Mouse (Mus musculus): Measurements from ENCODE around the gene Otogl. TPM values are rescaled to one million over a fixed set of nuclear protein-coding genes. Genes with fewer than 3 reads are reported as not detected.
"Not testable (repeated sequence)": the region's sequence is repeated elsewhere in the genome, so short reads cannot be mapped to it uniquely, and the experiment has no call there.

Otogl gene
- total RNA-seq, 2 experiments from 2014 or later: 1.5 to 3.3 TPM

DNA sequence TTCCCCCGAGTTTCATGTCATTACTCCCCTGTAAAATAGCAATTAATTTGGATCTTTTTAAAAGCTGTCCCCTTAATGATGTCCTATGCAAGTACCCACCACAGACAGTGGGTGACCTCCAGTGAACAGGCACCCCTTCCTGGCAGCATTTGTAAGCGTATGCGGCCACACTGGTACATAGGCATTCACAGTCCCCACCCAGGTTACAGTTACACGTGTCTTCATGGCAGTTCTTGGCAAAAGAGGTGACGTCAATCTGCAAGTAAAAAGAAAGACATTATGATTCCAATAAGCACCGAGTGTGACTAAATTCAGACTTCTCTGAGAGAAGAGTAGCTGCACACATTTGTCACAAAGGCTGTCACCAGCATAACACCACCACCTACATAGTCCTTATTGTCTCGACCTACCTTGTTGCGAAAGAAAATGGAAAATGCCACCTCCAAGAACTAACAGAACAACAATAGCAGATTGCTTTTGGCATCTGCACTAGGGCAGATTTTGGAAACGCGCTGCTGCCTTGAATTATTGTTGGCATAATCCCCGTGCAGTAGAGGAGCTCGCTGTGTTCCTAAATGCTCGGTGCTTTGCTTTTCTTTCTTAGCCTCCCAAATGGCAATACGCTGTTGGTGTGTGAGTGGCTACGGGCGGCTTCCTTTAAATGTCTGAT is 98.0 kb downstream of the Otogl start:
- ATAC-seq (replicated peaks; ENCODE audit: poor library complexity): no peak

DNA sequence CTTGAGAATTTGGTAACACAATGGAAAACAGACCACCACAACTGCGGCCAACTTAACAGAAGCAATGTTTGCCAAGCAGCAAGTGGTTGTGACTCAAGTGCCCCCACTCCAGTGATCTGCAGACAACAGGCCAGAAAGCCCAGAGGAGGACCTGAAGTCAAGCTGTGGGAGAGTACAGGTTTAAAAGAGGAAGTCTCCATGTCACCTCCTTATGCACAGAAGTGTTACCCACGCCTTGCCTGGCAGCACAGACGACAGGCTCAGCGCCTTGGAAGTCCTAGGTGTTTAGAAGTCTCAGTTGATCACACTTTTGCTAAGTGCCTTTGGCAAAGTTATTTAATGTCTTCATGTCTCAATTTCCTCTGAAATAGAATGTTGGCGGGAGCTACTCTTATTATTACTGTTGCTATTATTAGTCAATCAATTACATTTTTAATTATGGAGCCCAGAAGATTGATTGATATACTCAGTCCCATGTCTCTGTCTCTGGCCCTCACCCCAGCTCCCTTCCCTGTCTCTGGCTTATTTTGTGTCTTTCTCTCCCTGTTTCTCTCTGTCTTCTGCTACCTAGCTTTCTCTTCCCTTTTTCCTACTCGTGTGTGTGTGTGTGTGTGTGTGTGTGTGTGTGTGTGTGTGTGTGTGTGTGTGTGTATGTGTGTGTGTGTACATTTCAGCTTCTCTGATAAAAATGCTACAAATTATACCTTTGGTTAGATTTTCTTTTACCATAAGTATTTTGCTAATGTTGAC is 101.1 kb downstream of the Otogl start:
- peak; percentile 89 for ATAC-seq (replicated peaks; ENCODE audit: poor library complexity)

DNA sequence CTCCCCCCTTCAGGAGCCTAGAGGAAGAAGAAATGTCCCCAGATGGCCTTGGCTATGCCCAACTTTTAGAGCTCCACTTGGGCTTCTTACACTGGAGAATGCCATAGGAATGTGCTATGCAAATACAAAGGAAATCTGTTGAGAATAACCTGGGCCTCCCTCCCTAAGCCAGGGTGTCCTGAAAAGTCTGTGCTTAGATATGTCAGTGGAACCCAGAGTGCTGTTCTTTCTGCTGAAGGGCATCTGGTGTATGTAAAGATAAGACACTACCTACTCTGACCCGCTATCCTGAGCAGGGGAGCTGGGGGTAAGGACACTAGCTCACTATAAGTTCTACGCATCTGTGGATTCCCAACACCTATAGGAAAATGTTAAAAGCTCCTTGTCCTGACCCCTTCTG is 106.7 kb downstream of the Otogl start:
- ATAC-seq (replicated peaks; ENCODE audit: poor library complexity): no peak

DNA sequence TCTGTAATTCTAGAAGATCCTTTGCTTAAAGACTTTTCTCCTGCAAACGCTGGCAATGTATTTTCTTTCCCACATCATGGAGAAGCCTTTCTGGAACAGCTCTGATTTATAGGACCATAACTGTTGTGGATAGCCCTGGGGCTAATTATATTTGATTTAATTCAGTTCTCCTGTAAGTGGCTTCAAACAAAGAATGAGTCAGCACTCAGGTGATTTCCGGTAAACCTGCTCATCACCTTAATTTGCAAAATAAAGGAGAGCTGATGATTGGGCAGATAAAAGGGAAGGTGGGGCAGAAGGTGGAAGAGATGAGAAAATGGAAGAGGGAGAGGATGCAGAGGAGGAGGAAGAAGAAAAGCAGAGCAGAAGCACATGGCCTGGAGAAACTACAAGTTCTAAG is 107.6 kb downstream of the Otogl start:
- not testable (repeated sequence) for ATAC-seq (replicated peaks; ENCODE audit: poor library complexity)

DNA sequence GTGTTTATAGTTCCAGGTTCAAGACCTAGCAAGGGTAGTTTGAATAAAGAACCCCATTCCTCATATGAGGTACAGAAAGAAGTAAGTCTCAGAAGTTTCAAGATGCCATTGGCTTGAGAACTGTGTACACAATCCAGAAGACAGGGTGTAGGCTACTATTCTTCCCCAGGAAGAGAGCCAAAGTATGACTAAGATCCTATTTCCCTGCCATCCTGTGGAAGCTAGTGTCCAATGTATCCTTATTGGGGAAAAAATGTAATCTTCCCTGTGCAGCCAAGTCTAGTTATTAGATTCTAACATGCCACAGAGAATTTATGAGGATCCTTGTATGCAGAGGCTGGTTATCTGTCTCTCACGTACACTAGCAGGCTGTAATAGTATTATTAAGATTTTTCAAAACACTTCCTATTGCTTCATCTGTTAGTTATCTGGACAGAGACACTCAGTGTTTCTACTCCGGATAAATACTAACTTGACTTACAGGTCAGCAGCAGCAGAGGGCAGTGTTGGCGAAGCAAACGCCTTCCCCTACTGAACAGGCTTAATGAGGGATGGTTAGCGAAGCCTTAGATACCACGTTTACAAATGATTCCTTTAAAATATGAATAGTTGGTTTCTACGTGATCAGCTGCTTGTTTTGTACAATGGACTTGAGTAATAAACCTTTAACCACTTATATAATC is 112.1 kb downstream of the Otogl start:
- ATAC-seq (replicated peaks; ENCODE audit: poor library complexity): peak; percentile 99

DNA sequence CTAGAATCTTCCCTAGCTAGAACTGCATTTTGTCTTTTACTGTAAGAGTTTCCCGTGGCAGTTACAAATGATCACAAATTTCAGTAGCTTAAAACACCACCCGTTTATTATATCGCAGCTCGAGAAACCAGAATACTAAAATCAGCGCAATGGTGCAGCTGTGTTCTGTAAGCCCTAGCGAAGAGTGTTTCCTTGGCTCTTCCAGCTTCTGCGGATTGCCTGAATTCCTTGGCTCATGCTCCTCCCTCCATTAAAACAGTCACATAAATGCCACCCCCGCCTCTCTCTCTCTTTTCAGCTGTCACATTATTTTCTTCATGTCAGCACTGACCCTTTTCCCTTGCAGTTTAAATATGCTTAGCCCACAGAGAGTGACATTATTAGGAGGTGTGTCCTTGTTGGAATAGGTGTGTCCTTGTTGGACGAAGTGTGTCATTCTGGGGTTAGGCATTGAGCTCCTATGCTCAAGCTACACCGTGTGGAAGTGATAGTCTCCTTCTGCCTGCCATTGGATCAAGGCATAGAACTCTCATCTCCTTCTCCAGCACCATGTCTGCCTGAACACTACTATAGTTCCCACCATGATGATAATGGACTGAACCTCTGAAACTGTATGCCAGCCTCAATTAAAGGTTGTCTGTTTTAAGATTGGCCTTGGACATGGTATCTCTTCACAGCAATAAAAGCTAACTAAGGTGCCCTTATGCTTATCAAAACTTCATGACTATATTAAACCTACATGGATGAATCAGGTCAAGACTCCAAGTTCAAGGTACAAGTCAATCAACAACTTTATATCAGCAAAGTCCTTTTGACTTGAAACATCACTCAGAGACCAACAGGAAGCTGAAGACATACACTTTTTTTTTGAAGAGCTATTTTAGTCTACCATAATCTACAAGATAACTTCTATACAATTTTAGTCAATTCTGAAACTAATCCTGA is 116.8 kb downstream of the Otogl start:
- ATAC-seq (replicated peaks; ENCODE audit: poor library complexity): no peak

DNA sequence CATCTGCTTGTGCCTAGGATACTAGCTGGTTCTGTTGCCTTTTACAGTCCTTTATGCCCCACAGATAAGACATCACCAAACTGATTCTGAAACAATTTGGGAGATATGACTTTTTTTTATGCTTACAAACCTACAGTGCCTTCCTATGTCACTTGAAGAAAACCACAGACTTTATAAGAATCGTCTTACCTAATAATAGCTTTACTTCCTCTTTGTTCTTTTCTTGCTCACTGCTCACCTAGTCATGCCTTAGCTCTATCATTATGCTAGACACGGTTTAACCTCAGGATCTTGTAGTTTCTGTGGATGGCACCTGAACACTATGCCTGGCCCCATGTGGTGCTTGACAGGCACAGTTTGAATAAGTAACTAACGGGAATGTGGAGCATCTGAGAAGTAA is 119.4 kb downstream of the Otogl start:
- ATAC-seq (replicated peaks; ENCODE audit: poor library complexity): peak; percentile 79

DNA sequence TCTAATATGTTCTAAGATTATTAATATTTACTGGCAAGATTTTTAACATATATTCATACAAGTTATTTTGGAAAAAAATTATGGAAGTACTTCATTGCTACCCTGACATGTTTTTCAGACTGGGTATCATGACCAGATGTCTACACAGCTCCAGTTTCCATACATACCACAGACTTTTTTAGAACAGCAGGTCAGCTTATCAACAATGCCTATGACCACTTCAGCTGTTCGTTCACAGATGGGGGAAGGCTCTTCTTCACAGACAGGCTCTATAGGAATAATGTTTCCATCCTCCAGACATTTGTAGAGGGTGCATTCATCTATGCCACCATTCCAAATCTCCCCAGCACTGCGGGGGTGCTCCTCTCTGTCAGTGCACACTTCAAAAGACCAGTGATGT is 132.4 kb downstream of the Otogl start:
- ATAC-seq (replicated peaks; ENCODE audit: poor library complexity): no peak

DNA sequence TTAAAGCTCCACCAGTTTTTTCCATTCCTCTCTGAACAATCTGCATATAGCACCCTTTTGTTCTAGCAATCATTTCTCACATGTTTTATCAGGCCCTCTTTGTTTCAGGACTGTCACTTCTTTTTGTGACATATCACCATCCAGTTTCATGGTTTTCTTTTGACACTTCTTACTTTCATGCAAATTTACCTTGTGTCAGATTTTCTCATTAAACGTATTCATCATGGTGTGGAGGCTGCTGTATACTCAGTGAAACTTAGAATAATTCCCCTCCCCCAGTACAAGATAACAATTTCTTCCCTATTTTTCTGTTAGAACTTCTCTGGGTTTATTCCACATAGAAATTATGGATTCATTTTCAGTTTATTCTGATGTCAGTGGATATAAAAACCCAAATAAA is 152.3 kb downstream of the Otogl start:
- ATAC-seq (replicated peaks; ENCODE audit: poor library complexity): no peak

DNA sequence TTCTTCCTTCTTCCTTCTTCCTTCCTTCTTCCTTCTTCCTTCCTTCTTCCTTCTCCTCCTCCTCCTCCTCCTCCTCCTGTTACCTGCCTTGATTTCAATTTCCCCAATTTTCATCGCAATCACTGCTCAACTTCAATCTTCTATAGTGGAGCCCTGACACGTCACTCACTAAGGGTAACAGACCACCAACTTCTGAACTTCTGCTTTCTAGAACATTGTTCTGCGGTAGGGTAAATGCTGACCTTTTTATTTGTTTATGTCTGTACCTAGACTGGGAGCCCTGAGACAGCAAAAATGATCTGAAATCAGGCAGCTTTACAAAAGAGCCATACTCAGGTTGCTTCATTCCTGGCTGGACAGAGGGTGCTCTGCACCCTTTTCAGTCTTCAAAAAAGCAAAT is 158.5 kb downstream of the Otogl start:
- peak; percentile 37; the same call in 1 of the 2 replicates for ATAC-seq (replicated peaks; ENCODE audit: poor library complexity)

DNA sequence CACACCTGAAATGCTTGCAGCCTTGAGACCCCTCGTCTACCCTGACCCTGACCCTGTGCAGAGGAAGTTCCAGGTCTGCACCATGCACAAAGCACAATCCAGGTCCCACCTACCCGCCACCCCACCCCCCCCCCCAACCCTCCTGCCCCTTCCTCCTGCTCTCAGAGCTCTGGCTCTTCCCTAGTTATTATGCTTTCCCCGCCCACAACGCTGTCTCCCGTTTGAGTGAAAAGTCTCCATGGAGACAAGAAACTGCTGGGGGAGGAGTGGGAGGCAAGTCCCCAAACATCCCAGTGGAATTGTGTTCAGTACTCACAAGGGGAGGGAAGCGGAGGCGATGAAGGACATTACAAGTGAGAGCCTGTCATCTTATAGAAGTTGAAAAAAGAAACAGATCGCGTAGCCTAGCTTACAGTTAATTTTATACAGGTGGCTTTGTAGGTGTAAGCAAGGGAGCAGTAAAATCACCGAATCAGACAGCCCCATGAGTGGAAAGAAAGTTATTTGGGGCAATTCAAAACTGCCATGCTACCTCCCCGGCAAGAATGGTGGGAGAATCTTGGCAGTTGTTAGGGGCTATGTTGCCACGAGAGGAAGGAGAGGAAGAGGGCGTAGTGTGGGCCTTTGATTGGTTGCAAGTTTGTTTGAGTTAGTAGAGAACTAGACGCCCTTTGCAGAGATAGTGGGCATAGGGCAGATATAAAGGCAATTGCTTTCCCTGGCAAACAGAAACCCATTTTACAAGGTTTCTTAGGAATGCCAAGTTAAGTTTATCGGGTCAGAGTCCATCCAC is 159.4 kb downstream of the Otogl start:
- ATAC-seq (replicated peaks; ENCODE audit: poor library complexity): no peak

DNA sequence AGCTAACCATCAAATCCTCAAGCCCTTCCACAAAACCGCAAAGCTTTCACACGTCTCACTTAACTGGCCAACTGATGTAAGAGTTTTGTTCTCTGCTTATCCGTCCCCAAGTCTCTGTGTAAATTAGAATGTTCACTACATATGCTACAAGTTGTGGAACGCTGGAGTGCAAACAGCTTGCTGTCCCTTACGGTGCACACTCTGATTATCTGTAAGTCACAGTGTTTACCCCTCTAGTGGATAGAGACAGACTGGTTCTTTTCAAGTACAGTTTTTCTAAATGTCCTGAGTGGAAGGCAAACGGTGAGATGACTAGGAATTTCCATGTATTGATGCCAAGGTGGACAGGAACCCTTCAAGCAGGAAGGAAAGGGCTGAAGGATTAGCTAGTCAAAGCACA is 160.0 kb downstream of the Otogl start:
- ATAC-seq (replicated peaks; ENCODE audit: poor library complexity): no peak

DNA sequence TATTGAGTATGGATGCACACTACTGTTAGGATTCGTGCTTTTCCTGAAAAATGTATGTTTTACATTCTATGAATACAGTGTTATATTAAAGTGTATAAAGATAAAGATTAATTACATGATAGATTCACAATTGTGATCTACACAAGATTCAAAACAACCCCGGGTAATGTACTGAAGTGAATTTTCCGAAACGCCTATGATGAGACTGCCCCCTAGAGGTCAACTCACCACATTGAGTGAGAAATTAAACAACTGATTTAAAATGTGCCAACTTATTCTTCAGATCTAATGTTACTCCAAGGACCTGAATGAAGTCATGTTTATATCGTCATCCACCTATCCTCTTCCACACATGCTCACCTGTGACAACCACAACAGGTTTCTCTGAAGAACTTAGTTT is 164.4 kb downstream of the Otogl start:
- peak; percentile 76 for ATAC-seq (replicated peaks; ENCODE audit: poor library complexity)

DNA sequence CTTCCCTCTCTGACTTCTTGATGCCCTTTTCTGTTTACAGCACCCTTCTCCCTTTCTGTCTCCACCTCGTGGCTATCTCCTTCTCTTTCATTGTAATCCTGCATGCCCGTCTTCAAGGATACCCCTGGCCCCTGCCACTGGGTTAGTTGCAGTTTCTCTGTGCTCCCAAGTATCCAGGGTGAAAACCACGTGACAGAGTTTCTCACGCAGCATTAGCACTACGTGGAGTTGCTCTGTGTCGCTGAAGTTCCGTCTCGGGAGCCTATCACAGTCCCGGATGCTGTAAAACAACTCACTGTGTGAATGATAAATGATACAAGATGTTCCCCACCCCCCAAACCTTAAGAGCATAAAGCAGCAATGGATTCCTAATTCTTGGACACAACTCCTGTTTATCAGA is 165.2 kb downstream of the Otogl start:
- no peak for ATAC-seq (replicated peaks; ENCODE audit: poor library complexity)

DNA sequence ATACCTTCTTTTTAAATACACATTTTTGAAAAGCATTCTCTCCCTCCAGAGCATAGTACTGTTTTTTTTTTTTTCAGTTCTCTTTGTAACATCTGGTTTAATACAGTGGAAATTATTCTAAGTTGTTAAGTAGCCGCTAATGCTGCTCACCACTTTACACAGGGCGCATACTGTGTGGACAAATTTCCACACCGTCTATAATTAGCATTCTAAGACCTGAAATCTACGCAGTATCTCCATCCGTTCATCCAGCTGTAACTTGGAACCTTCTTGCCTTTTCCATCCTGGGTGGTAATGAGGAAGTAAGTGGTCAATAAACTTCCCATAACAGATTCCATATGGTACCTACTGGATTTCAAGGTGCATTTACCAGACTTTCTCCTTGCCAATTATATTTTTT is 172.1 kb downstream of the Otogl start:
- no peak for ATAC-seq (replicated peaks; ENCODE audit: poor library complexity)

DNA sequence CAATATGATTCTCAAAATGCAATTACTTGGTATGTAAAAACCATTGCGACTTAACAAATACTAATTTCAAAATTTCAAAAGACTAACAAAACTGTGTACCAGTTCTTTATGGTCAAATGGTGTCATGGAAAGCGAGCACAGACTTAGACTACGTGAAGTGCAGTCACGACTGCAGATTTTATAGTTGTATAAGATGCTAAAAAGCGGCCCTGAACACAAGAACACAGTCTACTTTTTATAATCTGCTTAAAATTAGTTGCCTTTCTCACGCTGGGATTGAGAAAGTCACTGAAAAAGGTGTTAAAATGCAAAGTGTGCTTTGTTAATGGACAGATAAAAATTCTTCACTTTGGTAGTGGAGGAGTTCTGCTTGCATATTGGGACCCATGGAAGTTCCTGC is 174.2 kb downstream of the Otogl start:
- ATAC-seq (replicated peaks; ENCODE audit: poor library complexity): no peak

DNA sequence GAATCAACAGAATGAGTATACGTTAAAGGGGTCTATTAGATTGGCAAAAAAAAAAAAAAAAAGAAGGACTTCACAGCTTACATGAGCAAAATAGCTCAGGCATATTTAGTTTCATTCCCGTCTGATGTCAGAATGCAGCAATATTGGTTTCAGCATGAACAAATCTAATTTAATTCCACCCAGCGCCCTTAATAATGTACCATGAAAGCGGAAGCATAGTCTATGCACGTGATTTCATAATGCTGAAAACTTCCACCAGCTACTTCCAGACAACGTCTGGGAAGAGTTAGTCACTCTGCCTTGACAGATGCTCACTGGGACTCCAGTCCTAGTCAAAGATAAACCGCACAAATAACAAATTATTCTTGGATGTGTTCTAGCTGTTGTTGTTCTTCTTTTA is 176.5 kb downstream of the Otogl start:
- no peak for ATAC-seq (replicated peaks; ENCODE audit: poor library complexity)

DNA sequence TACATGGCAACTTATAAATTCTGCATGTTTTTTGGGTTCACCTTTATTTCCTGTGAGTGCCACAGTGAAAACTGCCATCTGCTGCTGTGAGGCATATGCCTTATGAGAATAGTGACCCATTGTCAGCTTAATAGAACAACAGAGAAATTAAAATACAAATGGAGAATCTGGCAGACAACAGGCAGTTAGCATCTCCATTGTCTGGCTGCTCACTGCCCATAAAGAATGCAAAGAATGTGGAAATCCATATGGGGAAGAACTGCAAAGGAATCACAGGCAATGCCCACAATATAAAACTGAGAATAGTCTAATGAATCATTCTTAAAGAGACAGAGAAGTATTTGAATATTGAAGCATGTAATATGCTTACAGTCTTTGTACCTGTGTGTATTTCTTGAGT is 177.6 kb downstream of the Otogl start:
- no peak for ATAC-seq (replicated peaks; ENCODE audit: poor library complexity)

DNA sequence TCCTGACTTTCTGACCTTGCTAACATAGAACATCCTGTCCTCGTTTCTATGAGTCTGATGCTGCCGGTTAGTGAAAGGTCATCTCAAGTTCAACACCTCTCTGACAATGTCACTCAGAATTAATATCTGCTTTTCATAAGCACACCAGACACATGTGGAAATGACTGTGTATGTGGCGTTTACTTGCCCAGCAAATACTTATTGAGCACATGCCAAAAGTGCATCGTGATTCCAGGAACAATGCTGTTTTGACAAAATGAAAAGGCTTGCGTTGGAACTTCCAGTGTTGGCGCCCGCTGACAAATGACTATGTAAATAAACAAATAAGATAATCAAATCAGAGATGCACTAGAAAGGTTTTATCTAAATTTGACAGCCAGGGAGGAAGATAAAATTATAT is 186.3 kb downstream of the Otogl start:
- no peak for ATAC-seq (replicated peaks; ENCODE audit: poor library complexity)

DNA sequence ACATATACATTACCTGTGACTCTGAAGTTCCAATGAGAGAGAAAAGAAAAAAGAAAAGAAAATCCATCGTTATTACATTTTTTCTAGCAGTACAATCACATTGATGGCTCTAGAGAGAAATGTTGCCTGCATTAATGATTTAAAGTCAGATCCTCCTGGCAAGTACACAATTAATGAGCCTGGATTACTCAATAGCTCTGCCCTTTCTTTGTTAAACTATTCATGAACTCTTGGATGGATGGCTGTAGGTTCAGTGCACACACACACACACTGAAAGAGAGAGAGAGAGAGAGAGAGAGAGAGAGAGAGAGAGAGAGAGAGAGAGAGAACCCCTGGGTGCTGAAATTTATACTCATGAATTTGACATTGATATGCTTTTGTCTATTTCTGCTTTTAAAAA is 192.1 kb downstream of the Otogl start, which contains the start of gene Ptprq:
Gene Ptprq (minus strand): TSS at position 246 of the 400 bp plus-strand sequence.
- no peak for ATAC-seq (replicated peaks; ENCODE audit: poor library complexity)
